9 mouse cellular contexts compared by ENCODE assay signal in genomic region chr17:47509031-47509705, GRCm38 (mm10). TPM values are rescaled to one million over a fixed set of nuclear protein-coding genes. Genes with fewer than 3 reads are reported as not detected.
DNase-seq lines count a peak whose midpoint lies in the region; ATAC-seq and TF ChIP-seq lines count a peak whose summit lies in the region.
"Had no signal": no experiment of that assay in that cellular context is flagged by ENCODE, and none has a peak within 500 bp of the region (broad histone marks: within the 10 kb centered on the region; RNA-seq: fewer than 3 reads in every experiment).

No protein-coding gene starts in this region.

- in situ Hi-C loops in ES-E14 (cut with MboI; ENCODE audit: low sequenced_read_pairs in 2 of 2, unreplicated experiment in 2 of 2) = no loop called here

- no peak for TF ChIP-seq POLR2A in cortical plate, adult 2 months (IDR thresholded peaks at IDR 0.05; ENCODE audit: extremely low read depth, insufficient read depth, low read length)

- H3K9ac ChIP-seq in kidney, embryonic 15.5 days = no peak overlapping the region
- peak overlapping the region; percentile 53; the same call in 1 of the 2 replicates for H3K9ac ChIP-seq in ES-E14 (ENCODE audit: insufficient read depth, low read depth, low read length, poor library complexity, severe bottlenecking)

- no peaks in the 10 kb centered on the region for H3K36me3 ChIP-seq in kidney, embryonic 15.5 days
- H3K36me3 ChIP-seq in ES-E14 (ENCODE audit: control insufficient read depth, insufficient read depth, low read length, poor library complexity, severe bottlenecking) = no peaks in the 10 kb centered on the region
- H3K36me3 ChIP-seq in macrophage (ENCODE audit: inconsistent target) = no peaks in the 10 kb centered on the region

- no peaks in the 10 kb centered on the region for H3K79me2 ChIP-seq in macrophage (ENCODE audit: inconsistent target)

- H3K9me3 ChIP-seq in kidney, embryonic 15.5 days (replicated peaks) = no peaks in the 10 kb centered on the region
- no peaks in the 10 kb centered on the region for H3K9me3 ChIP-seq in ES-E14 (ENCODE audit: control insufficient read depth, insufficient read depth, low read depth, low read length)

- TF ChIP-seq CTCF in cortical plate, adult 2 months (IDR thresholded peaks at IDR 0.05; ENCODE audit: extremely low read depth, insufficient read depth, low read length) = no peak

- H3K27ac ChIP-seq in kidney, embryonic 15.5 days = peak overlapping the region; percentile 64
- H3K27ac ChIP-seq in ES-E14 (ENCODE audit: insufficient read depth, low read depth, low read length, poor library complexity, severe bottlenecking) (peak overlapping the region; percentile 78), macrophage (peak overlapping the region; percentile 80)
- peak overlapping the region; percentile 45; the same call in 1 of the 2 replicates for H3K27ac ChIP-seq in cortical plate, adult 2 months (ENCODE audit: insufficient read depth, low read length)

- ATAC-seq in kidney, embryonic 15.5 days (replicated peaks; ENCODE audit: low FRiP score) = no peak
- ATAC-seq in erythroid progenitor cell, adult 5-6 weeks (replicated peaks; ENCODE audit: low FRiP score, poor library complexity, severe bottlenecking) = no peak

- no peak for DNase-seq in kidney, adult 18-20 months
- DNase-seq in ES-E14 (ENCODE audit: low read depth, low spot score) = no peak
- no peak for DNase-seq in layer of hippocampus, adult 18-20 months (ENCODE audit: low spot score in 2 of 2)
- no peak for DNase-seq in gastrocnemius, postnatal 4 days (ENCODE audit: low spot score in 2 of 2)
- DNase-seq: layer of hippocampus, postnatal 36 days had no signal

- H3K27me3 ChIP-seq in kidney, embryonic 15.5 days = no peaks in the 10 kb centered on the region

- H3K4me2 ChIP-seq in kidney, embryonic 15.5 days = no peak overlapping the region

- no peak overlapping the region for H3K4me3 ChIP-seq in kidney, embryonic 15.5 days (replicated peaks)
- H3K4me3 ChIP-seq in ES-E14 (ENCODE audit: insufficient read depth in 1 of 2, low read depth in 1 of 2, low read length in 2 of 2, poor library complexity in 1 of 2, severe bottlenecking in 1 of 2) (peak overlapping the region in 1 of 2 experiments; percentile 22; a peak in 2 of 4 replicates), macrophage (ENCODE audit: inconsistent target) (no peak overlapping the region)
- no peak overlapping the region for H3K4me3 ChIP-seq in cortical plate, adult 2 months (ENCODE audit: insufficient read depth, low read length)

- WGBS in kidney, embryonic 15.5 days = 46% methylated on average over 9 of the region's 9 CpGs
- 17% methylated on average over 9 of the region's 9 CpGs for WGBS in macrophage (ENCODE audit: missing documents)

- peaks cover 68% of the 10 kb centered on the region for H3K4me1 ChIP-seq in kidney, embryonic 15.5 days
- H3K4me1 ChIP-seq in ES-E14 (ENCODE audit: control insufficient read depth in 2 of 2, insufficient read depth in 2 of 2, low read length in 2 of 2, poor library complexity in 1 of 2) = peaks cover 17 to 34% of the 10 kb centered on the region in 2 experiments
- no peaks in the 10 kb centered on the region; the same call in none of the 2 replicates for H3K4me1 ChIP-seq in cortical plate, adult 2 months (ENCODE audit: control insufficient read depth, insufficient read depth, low read length)

TF ChIP-seq in ES-E14, 5 proteins besides CTCF, POLR2A, EP300 and RAD21:
- TF ChIP-seq HCFC1 (IDR thresholded peaks at IDR 0.05; ENCODE audit: borderline replicate concordance, insufficient read depth, low read length) (no peak), ZNF384 (IDR thresholded peaks at IDR 0.05; ENCODE audit: low read depth, low read length) (no peak), MAFK (IDR thresholded peaks at IDR 0.05; ENCODE audit: insufficient read depth, low read depth, low read length) (no peak), ZC3H11A (IDR thresholded peaks at IDR 0.05; ENCODE audit: borderline replicate concordance, low read depth, low read length) (no peak), CHD2 (IDR thresholded peaks at IDR 0.05; ENCODE audit: low read depth, low read length) (no peak)

RNA-seq across cellular contexts. Expression of gene Ccnd3, which starts 4.3 kb away (rescaled TPM):
- 272 and 294 TPM in 2 replicates for polyA plus RNA-seq in kidney, embryonic 15.5 days (2015; fragmentation: Nextera tagmentation; extraction: Ambion mirVana)
- 125 and 131 TPM in 2 replicates for total RNA-seq in ES-E14 (2012; rRNA removed)
- polyA plus RNA-seq in cortical plate, adult 2 months (2012; rRNA removed) = 31.3 and 32.5 TPM in 2 replicates
- total RNA-seq in macrophage (2018; cell fraction: chromatin; rRNA removed) = 10 to 100 TPM in 15 of 26 experiments, 1 to 10 TPM in 11; 2.7 to 33.1 (median 11.7) TPM
- 10 to 100 TPM; 12.4 to 62.0 (median 30.2) TPM for total RNA-seq in macrophage (2018; cell fraction: cytosol; rRNA removed)
- total RNA-seq in macrophage (2018; cell fraction: nucleus; rRNA removed) = 10 to 100 TPM in 21 of 26 experiments, 1 to 10 TPM in 5; 5.0 to 59.2 (median 19.2) TPM
- 18.7 to 28.7 TPM (median 28.1 TPM) in 3 replicates for polyA plus RNA-seq in macrophage (2018)
- 360 and 366 TPM in 2 replicates for total RNA-seq in erythroid progenitor cell, adult 5-6 weeks (2015; ENCODE audit: low replicate concordance)
- 181 and 222 TPM in 2 replicates for total RNA-seq in erythroid progenitor cell, adult 5-6 weeks (2017; ENCODE audit: low replicate concordance)
- 10 to 100 TPM; 43.4 to 43.6 TPM for total RNA-seq in layer of hippocampus, adult 18-20 months (2021)
- total RNA-seq in gastrocnemius, postnatal 4 days (2021) = 100 to 1,000 TPM; 270 to 304 TPM

RNA-seq across cellular contexts. Expression of gene Taf8, which starts 7.1 kb away (rescaled TPM):
- polyA plus RNA-seq in kidney, embryonic 15.5 days (2015; fragmentation: Nextera tagmentation; extraction: Ambion mirVana) = 32.2 and 37.0 TPM in 2 replicates
- total RNA-seq in ES-E14 (2012; rRNA removed) = 40.0 and 58.6 TPM in 2 replicates
- 25.9 and 28.0 TPM in 2 replicates for polyA plus RNA-seq in cortical plate, adult 2 months (2012; rRNA removed)
- total RNA-seq in macrophage (2018; cell fraction: chromatin; rRNA removed) = 10 to 100 TPM; 20.5 to 76.3 (median 41.5) TPM
- 10 to 100 TPM in 20 of 26 experiments, 1 to 10 TPM in 6; 4.8 to 16.7 (median 13.2) TPM for total RNA-seq in macrophage (2018; cell fraction: cytosol; rRNA removed)
- 10 to 100 TPM; 14.7 to 49.9 (median 28.1) TPM for total RNA-seq in macrophage (2018; cell fraction: nucleus; rRNA removed)
- polyA plus RNA-seq in macrophage (2018) = 8.5 to 16.9 TPM (median 13.1 TPM) in 3 replicates
- 35.6 and 71.4 TPM in 2 replicates for total RNA-seq in erythroid progenitor cell, adult 5-6 weeks (2015; ENCODE audit: low replicate concordance)
- total RNA-seq in erythroid progenitor cell, adult 5-6 weeks (2017; ENCODE audit: low replicate concordance) = 54.4 and 71.9 TPM in 2 replicates
- 10 to 100 TPM; 19.1 to 23.9 TPM for total RNA-seq in layer of hippocampus, adult 18-20 months (2021)
- 10 to 100 TPM; 11.9 to 12.5 TPM for total RNA-seq in gastrocnemius, postnatal 4 days (2021)
